Mouse (Mus musculus) liver, adult 2 months (tissue): ENCODE measurements at regions not wholly inside any gene's neighbourhood (a gene's known extent, or its start where the extent isn't known, plus 50 kb on each side); places are given as distances from the start of the nearest gene placed in this dataset.

ENCODE experiments used
- DNase-seq: peaks from one replicate; pipeline ENCODE4 v3.0.0-alpha.2; 2011; ENCODE audit warnings: low read depth, low spot score; ENCODE audit errors: extremely low read depth
- H3K27ac ChIP-seq: fragments of 200-500 bp; replicated peaks from 2 replicates; pipeline ENCODE4 v1.5.1; 2012; ENCODE audit warnings: low read depth, mild to moderate bottlenecking, control low read depth, inconsistent platforms, low read length; ENCODE audit not compliant: insufficient read depth
- H3K27me3 ChIP-seq: fragments of 200-500 bp; 2 replicates; pipeline ENCODE4 v1.6.1; 2012; ENCODE audit warnings: mild to moderate bottlenecking, moderate library complexity, low read length, inconsistent platforms; ENCODE audit not compliant: control insufficient read depth, insufficient read depth
- H3K36me3 ChIP-seq: fragments of 200-500 bp; 2 replicates; pipeline ENCODE4 v1.6.1; 2012; ENCODE audit warnings: low read length, inconsistent platforms; ENCODE audit not compliant: control insufficient read depth, insufficient read depth
- H3K4me1 ChIP-seq: fragments of 200-500 bp; 2 replicates; pipeline ENCODE4 v1.6.1; 2011; ENCODE audit warnings: low read length; ENCODE audit not compliant: control insufficient read depth, insufficient read depth
- H3K4me3 ChIP-seq: fragments of 200-500 bp; 2 replicates; pipeline ENCODE4 v1.5.1; 2011; ENCODE audit warnings: low read depth, mild to moderate bottlenecking, control low read depth, low read length, moderate library complexity; ENCODE audit not compliant: insufficient read depth
- H3K79me2 ChIP-seq: fragments of 200-500 bp; 2 replicates; pipeline ENCODE4 v1.6.1; 2012; ENCODE audit warnings: inconsistent platforms, mild to moderate bottlenecking, low read length, moderate library complexity; ENCODE audit not compliant: control insufficient read depth, insufficient read depth
- H3K9ac ChIP-seq: fragments of 200-500 bp; 2 replicates; pipeline ENCODE4 v1.6.1; 2012; ENCODE audit warnings: low read depth, mild to moderate bottlenecking, control low read depth, inconsistent platforms, low read length
- CTCF ChIP-seq: fragments of 200-500 bp; IDR thresholded peaks from 2 replicates; pipeline ENCODE4 v1.5.1; 2011; ENCODE audit warnings: low read depth, low read length, control low read depth
- POLR2A ChIP-seq: fragments of 200-500 bp; IDR thresholded peaks from 2 replicates; pipeline ENCODE4 v1.6.1; 2011; ENCODE audit warnings: low read length, control low read depth; ENCODE audit not compliant: insufficient read depth; ENCODE audit errors: extremely low read depth
- WGBS: fragments of 180-500 bp; shearing (Covaris S2); methylation state at CpG from one replicate; pipeline ENCODE4 v1.1.7; 2018; 5-methylcytosine and 5-hydroxymethylcytosine counted together

- TF ChIP-seq POLR2A (no peak), CTCF (no peak)
- H3K27ac ChIP-seq, result no peak overlapping the region
- no peaks in the 10 kb centered on the region for H3K27me3 ChIP-seq
- H3K4me3 ChIP-seq, result no peak overlapping the region
- H3K9ac ChIP-seq, result no peak overlapping the region
- 96% methylated on average over 4 of the region's 4 CpGs for WGBS
- DNase-seq, result no peak
- H3K36me3 ChIP-seq, result no peaks in the 10 kb centered on the region
- H3K4me1 ChIP-seq, result no peaks in the 10 kb centered on the region
- no peaks in the 10 kb centered on the region for H3K79me2 ChIP-seq
Measured at GRCm38 (mm10) chr9:84280898-84281297, 356.0 kb downstream of the Bckdhb start.

- DNase-seq, result no peak
- no peak overlapping the region for H3K9ac ChIP-seq
- no peaks in the 10 kb centered on the region for H3K4me1 ChIP-seq
- H3K36me3 ChIP-seq, result no peaks in the 10 kb centered on the region
- no peaks in the 10 kb centered on the region for H3K79me2 ChIP-seq
- 59% methylated on average over 3 of the region's 3 CpGs for WGBS
- no peak for TF ChIP-seq POLR2A
- no peak for TF ChIP-seq CTCF
- no peak overlapping the region for H3K27ac ChIP-seq
- H3K27me3 ChIP-seq, result no peaks in the 10 kb centered on the region
- H3K4me3 ChIP-seq, result no peak overlapping the region
Measured at GRCm38 (mm10) chr9:84281610-84282009, 356.7 kb downstream of the Bckdhb start.

DNA sequence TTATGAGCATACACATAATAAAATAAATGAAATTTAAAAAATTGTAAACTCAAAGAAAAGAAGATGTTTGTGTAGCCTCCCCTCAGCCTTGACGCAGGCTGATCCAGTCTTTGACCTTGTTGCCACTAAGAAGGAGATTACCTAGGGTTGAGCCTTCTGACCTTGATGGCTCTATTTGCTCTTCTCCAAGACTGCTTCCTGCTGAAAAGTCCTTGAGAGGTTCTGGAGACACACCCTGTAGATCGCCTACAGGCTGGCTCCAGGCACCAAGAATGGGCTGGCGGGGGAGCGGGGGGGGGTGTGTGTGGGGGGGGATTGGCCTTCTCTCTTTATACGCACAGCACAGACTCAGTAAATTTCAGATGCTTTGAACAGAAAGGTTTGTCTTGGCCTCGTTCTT lies 358.4 kb downstream of the Bckdhb start:
- H3K27me3 ChIP-seq, result no peaks in the 10 kb centered on the region
- H3K79me2 ChIP-seq, result no peaks in the 10 kb centered on the region
- H3K27ac ChIP-seq, result no peak overlapping the region
- no peaks in the 10 kb centered on the region for H3K36me3 ChIP-seq
- H3K4me3 ChIP-seq, result no peak overlapping the region
- no peak for DNase-seq
- no peak overlapping the region for H3K9ac ChIP-seq
- 74% methylated on average over 6 of the region's 6 CpGs for WGBS
- no peaks in the 10 kb centered on the region for H3K4me1 ChIP-seq
- no peak for TF ChIP-seq CTCF
- TF ChIP-seq POLR2A, result no peak

DNA sequence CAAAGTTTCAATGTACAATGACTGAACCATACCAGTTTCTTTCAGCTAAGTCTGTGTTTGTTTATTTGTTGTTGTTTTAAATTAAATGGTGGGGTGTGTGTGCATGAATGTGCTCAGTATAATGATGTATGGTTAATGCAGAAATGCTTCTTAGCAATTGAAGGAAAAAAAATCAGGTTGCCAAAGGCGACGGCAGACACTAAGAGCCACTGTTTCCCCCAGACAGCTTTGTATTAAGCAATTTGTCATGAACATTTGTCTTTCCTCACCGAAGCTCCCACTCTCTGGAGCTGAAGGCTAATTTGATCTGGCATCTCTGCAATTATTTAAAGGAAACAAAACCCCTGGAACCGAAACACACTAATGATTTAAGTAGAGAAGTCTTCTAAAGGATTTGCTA lies 360.7 kb downstream of the Bckdhb start:
- WGBS, result 82% methylated on average over 4 of the region's 4 CpGs
- no peak for TF ChIP-seq CTCF
- TF ChIP-seq POLR2A, result no peak
- H3K36me3 ChIP-seq, result no peaks in the 10 kb centered on the region

DNA sequence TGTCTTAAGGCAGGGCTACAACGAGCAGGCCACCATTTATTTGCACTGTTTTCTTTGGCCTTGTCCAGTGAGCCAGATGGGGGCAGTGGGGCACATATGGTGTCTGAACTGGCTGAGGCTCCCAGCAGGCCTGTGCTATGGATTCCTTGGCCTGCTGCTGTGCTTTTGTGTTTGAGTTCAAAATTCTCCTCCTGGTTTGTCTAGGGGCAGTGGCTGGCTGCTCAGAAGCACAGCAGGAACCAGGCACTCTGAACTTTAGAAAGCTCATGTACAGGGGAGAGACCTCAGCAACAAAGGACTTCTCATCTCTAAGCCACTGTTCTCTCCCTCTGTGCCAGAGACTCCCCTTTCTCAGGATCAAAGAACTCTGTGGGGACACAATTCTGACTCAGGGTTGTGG lies 370.9 kb downstream of the Bckdhb start:
- Histone ChIP-seq H3K27ac (no peak overlapping the region), H3K36me3 (no peaks in the 10 kb centered on the region), H3K4me3 (no peak overlapping the region), H3K4me1 (no peaks in the 10 kb centered on the region), H3K79me2 (no peaks in the 10 kb centered on the region), H3K9ac (no peak overlapping the region), H3K27me3 (no peaks in the 10 kb centered on the region)
- TF ChIP-seq CTCF (no peak), POLR2A (no peak)
- WGBS, result 56% methylated on average over 1 of the region's 1 CpGs
- no peak for DNase-seq

More for the DNA sequence above, 360.7 kb downstream of the Bckdhb start:
- no peak overlapping the region for H3K4me3 ChIP-seq
- H3K9ac ChIP-seq, result no peak overlapping the region
- DNase-seq, result no peak
- H3K27ac ChIP-seq, result no peak overlapping the region
- no peaks in the 10 kb centered on the region for H3K27me3 ChIP-seq
- no peaks in the 10 kb centered on the region for H3K4me1 ChIP-seq
- no peaks in the 10 kb centered on the region for H3K79me2 ChIP-seq

GRCm38 (mm10) chr9:84296456-84296855 lies 371.5 kb downstream of the Bckdhb start:
- no peak overlapping the region for H3K4me3 ChIP-seq
- TF ChIP-seq CTCF (no peak), POLR2A (no peak)
- H3K4me1 ChIP-seq, result no peaks in the 10 kb centered on the region
- H3K27ac ChIP-seq, result no peak overlapping the region
- H3K36me3 ChIP-seq, result no peaks in the 10 kb centered on the region
- no peaks in the 10 kb centered on the region for H3K79me2 ChIP-seq
- 89% methylated on average over 3 of the region's 3 CpGs for WGBS
- H3K9ac ChIP-seq, result no peak overlapping the region
- H3K27me3 ChIP-seq, result no peaks in the 10 kb centered on the region
- no peak for DNase-seq
